Mouse (Mus musculus) frontal cortex, postnatal 36 days (tissue): ENCODE results near the gene Sash1.

ENCODE experiments used
- DNase-seq, 2 experiments: peaks; one replicate each; pipeline ENCODE4 v3.0.0; 2022; ENCODE audit warnings: low spot score in 2 of 2

The Sash1 gene

GRCm38 (mm10) chr10:8898831-8899511 is 13.1 kb upstream of the Sash1 start:
- DNase-seq: no peak

DNA sequence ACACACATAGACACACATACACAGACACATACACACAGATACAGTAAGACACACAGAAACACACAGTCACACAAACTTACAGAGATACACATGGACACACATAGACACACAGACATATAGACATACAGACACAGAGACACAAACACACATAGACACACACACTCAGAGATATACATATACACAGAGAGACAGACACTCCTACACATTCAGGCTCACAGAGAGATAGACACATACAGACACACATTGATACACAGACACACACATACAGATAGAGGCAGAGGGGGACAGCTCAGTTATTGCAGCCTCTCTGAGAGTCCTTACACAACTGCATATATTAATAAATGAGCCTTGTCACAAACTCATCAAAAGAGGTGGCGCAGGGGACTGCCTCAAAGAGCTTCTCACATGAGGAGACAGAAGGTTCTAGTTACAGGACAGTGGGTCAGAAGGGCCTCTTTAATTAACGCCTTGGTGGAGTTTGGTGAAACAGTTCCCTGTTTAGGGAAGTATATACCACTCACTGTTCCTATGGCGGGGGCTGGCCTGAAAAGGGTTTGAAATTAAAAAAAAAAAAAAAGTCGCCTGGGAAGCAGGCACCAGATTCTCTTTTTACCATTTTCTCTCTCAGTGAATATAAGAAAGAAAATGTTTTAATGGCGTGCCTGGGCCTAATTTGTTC is 12.4 kb upstream of the Sash1 start:
- no peak for DNase-seq

DNA sequence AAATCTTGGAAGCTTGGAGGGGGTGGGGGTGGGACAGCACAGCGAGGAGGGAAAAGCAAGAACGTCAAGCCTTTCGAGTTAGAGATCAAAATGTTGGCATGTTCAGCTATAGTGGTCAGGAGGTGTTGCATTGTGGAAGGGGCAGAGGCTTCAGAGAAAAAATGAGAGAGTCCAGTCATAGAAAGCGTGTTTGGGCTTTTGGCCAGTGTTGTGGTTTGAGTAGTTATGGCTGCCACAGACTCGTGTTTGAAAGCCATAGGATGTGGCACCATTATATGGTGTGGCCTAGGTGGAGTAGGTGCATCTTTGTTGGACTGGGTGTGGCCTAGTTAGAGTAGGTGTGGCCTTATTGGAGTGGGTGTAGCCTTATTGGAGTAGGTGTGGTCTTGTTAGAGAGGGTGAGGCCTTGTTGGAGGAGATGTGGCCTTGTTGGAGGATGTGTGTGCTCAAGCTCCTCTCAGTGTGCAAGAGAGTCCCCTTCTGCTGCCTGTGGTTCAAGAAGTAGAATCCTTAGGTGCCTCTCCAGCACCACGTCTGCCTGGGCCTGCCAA is 9.2 kb upstream of the Sash1 start:
- no peak for DNase-seq

DNA sequence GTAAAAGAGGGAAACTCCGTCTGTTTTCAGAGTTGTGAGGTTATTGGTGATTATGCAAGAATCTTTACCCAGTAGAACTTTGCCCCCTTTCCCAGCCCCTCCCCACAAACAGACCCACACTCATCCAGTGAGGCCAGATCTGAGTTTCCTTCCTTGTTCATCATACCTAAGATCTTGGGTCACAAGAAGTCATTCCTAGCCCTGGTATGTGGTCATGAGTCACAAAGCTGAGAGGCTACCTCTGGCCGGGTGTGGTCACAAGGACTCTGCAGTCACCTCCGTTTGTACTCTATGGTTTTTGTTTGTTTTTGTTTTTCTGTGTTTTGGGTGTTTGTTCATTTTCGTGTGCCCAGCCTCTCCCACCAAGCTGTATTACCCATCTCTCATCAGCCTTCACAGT is 4.6 kb upstream of the Sash1 start:
- no peak for DNase-seq

DNA sequence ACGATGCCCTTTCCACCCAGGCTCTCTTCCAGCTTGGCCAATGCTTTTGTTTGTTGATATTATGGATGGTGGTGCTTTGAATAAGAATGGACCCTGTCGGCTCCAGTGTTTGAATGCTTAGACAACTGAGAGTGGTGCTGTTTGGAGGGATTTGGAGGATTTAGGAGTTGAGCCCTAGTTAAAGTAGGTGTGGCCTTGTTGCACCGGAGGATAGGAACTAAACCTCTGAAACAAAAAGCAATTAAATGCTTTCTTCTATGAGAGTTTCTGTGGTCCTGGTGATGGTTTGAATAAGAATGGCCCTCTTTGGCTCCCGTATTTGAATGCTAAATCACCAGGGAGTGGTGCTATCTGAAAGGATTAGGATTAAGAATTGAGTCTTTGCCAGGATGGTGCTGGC is 3.5 kb upstream of the Sash1 start:
- no peak for DNase-seq

GRCm38 (mm10) chr10:8886528-8886854 is 621 bp upstream of the Sash1 start:
- DNase-seq: no peak

GRCm38 (mm10) chr10:8885201-8885600 is 669 bp downstream of the Sash1 start:
- no peak for DNase-seq

DNA sequence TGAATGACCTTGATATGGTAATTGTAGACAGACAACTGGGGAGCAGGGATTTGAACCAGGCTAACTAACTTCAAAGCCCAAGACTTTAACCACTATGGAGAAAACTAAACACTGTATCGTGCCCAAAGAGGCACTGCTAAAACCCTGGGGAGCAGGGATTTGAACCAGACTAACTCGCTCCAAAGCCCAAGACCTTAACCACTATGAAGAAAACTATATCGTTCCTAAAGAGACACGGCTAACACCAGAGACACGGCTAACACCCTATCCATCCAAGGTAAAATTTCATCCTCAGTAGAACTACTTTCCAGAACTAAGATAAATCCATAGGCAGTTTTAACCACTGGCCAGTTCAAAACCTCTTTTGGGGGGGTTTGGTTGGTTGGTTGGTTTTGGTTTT is 1.3 kb downstream of the Sash1 start:
- no peak for DNase-seq

GRCm38 (mm10) chr10:8883686-8884085 is 2.2 kb downstream of the Sash1 start:
- DNase-seq: no peak

- no peak for DNase-seq
These were observed 4.1 kb downstream of the Sash1 start for GRCm38 (mm10) chr10:8881736-8882135.

DNA sequence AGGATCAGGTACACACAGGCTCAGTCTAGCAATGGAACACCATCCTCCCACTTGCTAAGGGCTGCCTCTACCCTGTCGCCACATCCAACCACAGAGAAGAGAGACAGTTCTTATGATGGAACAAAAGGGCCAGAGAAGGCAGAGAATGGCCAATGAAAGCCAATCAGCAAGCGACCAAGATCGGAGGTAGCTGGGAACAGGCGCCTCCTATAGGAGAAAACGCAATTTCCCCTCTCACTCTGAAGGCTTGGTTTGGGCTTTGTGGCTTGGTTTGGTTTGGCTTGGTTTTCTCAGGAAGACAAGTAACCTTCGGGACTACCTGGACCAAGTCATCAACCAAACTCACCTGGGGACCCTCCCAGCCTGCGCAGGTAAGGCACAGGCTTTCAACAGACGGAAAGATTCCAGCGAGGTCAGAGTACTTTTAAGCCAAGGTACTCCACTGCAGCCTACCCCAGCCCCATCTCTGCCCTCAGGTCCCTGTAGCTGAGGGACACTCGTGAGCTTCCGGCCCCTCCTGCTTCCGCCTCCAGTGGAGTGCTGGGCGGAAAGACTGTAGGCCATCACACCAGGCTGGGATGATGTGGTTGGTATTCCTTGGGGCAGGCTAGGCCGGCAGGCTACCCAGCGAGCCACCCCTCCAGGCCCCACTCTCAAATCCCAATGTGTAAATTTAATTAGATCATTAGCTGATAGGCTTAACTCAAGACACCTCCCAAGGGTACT is 4.8 kb downstream of the Sash1 start:
- DNase-seq: no peak

GRCm38 (mm10) chr10:8878824-8879223 is 7.0 kb downstream of the Sash1 start:
- no peak for DNase-seq

GRCm38 (mm10) chr10:8878381-8878780 is 7.5 kb downstream of the Sash1 start:
- DNase-seq: no peak

GRCm38 (mm10) chr10:8873631-8874370 is 12.1 kb downstream of the Sash1 start:
- peak; percentile 17 to 34 for DNase-seq

GRCm38 (mm10) chr10:8872788-8873187 is 13.1 kb downstream of the Sash1 start:
- DNase-seq: no peak

DNA sequence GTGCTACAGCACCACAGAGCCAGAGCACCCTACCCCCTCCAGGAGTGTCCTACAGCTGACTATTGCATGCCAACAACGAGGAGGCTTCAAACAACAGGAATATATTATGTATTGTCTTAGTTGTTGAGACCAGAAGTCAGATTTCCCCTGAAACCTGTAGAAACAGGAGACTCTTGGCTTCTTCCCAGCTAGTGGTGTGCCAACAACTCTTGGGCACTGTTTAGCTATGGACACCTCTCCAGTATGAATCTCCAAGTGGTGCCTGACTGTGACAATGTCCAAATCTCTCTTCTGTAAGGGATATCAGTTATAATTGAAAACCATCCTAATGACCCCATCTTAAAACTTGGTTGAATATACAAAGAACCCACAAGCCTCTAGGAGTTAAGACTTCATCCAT is 13.9 kb downstream of the Sash1 start:
- no peak for DNase-seq

GRCm38 (mm10) chr10:8870368-8870767 is 15.5 kb downstream of the Sash1 start:
- no peak for DNase-seq

DNA sequence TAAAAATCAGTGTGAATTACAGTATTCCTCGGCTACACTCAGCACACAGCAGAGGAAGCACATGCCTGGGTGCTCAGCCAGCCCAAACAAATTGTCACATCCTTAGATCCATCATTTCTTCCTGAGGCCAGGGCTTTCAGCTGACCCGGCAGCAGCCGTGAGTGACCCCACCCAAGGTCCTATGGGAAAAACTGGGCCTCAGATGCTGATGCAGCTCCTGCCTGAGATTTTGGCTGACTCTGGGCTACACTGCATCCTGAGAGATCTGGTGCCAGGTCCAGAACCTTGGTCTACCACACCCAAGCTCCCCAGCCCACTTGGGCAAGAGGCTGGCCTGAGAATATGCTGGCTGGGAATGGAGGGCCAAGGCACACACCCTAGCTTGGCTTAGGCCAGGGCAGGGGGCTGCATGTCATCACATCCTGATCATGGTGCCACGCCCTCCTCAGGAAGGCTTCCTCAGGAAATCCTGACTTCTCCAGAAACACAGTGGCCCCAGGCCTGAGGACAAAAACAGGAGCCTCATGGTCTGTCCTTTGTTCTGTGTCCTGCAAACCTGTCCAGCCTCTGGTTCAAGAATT is 19.7 kb downstream of the Sash1 start:
- DNase-seq: no peak

- DNase-seq: no peak
These were observed 25.2 kb downstream of the Sash1 start for GRCm38 (mm10) chr10:8860655-8861054.

DNA sequence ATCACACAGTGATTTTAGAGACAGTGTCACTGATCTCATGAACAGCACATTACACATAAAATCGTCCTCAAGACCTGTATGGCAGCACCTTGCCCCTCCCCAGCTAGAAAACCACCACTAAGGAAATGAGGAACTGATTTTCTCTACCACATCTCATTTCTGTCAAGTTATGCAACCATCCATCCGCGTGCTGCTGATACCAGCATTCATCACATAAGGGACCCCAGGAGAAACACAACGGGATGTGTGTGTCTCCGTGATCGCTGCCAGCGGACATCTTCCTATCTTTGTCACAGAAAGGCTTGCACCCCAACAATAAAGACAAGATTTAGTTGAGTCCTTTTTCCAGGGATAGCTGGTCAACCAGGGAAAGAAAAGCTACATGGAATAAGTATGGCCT is 27.2 kb downstream of the Sash1 start:
- DNase-seq: no peak

- DNase-seq: no peak
These were observed 28.9 kb downstream of the Sash1 start for GRCm38 (mm10) chr10:8856942-8857341.

- no peak for DNase-seq
These were observed 32.5 kb downstream of the Sash1 start for GRCm38 (mm10) chr10:8853326-8853725.
